ENCODE assay signal across 11 mouse cellular contexts in the genomic region with DNA sequence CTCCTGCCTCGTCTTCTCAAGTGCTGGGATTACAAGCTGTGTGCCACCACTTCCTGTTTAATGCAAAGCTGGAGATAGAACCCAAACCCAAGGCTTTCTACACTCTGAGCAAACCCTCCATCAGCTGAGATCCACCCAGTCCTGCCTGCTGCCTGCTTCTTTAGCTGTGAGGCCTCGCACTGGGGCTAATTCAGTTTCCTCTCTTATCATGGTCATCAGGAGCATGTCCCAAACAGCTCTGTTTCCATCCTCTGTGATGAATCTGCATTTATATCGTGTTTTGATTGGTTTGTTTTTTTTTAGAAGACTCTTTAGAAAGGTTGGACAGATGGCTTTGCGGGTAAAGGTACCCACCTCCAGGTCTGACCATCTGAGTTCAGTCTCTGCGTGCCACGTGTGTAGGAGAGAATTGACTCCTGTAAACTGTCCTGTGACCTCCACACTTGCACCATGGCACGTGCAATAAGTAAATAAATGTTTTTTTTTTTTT. TPM values are rescaled to one million over a fixed set of nuclear protein-coding genes. Genes with fewer than 3 reads are reported as not detected.
DNase-seq lines count a peak whose midpoint lies in the region; ATAC-seq and TF ChIP-seq lines count a peak whose summit lies in the region.
"Had no signal": no experiment of that assay in that cellular context is flagged by ENCODE, and none has a peak within 500 bp of the region (broad histone marks: within the 10 kb centered on the region; RNA-seq: fewer than 3 reads in every experiment).

No protein-coding gene starts in this region.

- no peak for TF ChIP-seq CTCF in gastrocnemius, adult 2 months (IDR thresholded peaks at IDR 0.05)

- no peak overlapping the region for H3K4me3 ChIP-seq in gastrocnemius, adult 2 months
- no peak overlapping the region for H3K4me3 ChIP-seq in lung, embryonic 15.5 days
- H3K4me3 ChIP-seq in embryonic facial prominence, embryonic 10.5 days = no peak overlapping the region
- no peak overlapping the region for H3K4me3 ChIP-seq in macrophage (ENCODE audit: inconsistent target)
- H3K4me3 ChIP-seq: hindbrain, embryonic 15.5 days had no signal

- no peak overlapping the region for H3K4me2 ChIP-seq in lung, embryonic 15.5 days
- H3K4me2 ChIP-seq: hindbrain, embryonic 15.5 days had no signal

- no peak for ATAC-seq in lung, embryonic 15.5 days (ENCODE audit: borderline replicate concordance, extremely low read depth, low FRiP score, low TSS enrichment)
- ATAC-seq: forebrain, embryonic 14.5 days had no signal

- 33% methylated on average over 7 of the region's 7 CpGs for WGBS in lung, embryonic 15.5 days
- whole genome bisulfite sequencing in embryonic facial prominence, embryonic 10.5 days = 64% methylated on average over 7 of the region's 7 CpGs
- WGBS in macrophage (ENCODE audit: missing documents) = 32% methylated on average over 7 of the region's 7 CpGs

- peaks cover 41% of the 10 kb centered on the region for H3K4me1 ChIP-seq in lung, embryonic 15.5 days
- H3K4me1 ChIP-seq in embryonic facial prominence, embryonic 10.5 days = peaks cover 50% of the 10 kb centered on the region

- H3K9me3 ChIP-seq in lung, embryonic 15.5 days = no peaks in the 10 kb centered on the region
- no peaks in the 10 kb centered on the region for H3K9me3 ChIP-seq in embryonic facial prominence, embryonic 10.5 days
- H3K9me3 ChIP-seq: hindbrain, embryonic 15.5 days had no signal

- H3K36me3 ChIP-seq in lung, embryonic 15.5 days = no peaks in the 10 kb centered on the region
- no peaks in the 10 kb centered on the region for H3K36me3 ChIP-seq in embryonic facial prominence, embryonic 10.5 days (replicated peaks)
- H3K36me3 ChIP-seq in macrophage (ENCODE audit: inconsistent target) = no peaks in the 10 kb centered on the region
- H3K36me3 ChIP-seq: hindbrain, embryonic 15.5 days had no signal

- H3K27ac ChIP-seq in gastrocnemius, adult 2 months = peak overlapping the region; percentile 40; the same call in 1 of the 2 replicates
- peak overlapping the region; percentile 48 for H3K27ac ChIP-seq in lung, embryonic 15.5 days
- peak overlapping the region; percentile 62 for H3K27ac ChIP-seq in embryonic facial prominence, embryonic 10.5 days (replicated peaks)
- H3K27ac ChIP-seq in macrophage = peak overlapping the region; percentile 82
- H3K27ac ChIP-seq: hindbrain, embryonic 15.5 days had no signal

- intact Hi-C loops in gastrocnemius, adult 2 months (cut with DNase I) = no loop called here
- intact Hi-C loops in left cerebral cortex, postnatal 25 days (cut with DNase I) = no loop called here

- no peaks in the 10 kb centered on the region for H3K27me3 ChIP-seq in lung, embryonic 15.5 days
- no peaks in the 10 kb centered on the region for H3K27me3 ChIP-seq in embryonic facial prominence, embryonic 10.5 days (replicated peaks; ENCODE audit: low read depth, poor library complexity, severe bottlenecking)
- H3K27me3 ChIP-seq: hindbrain, embryonic 15.5 days had no signal

- DNase-seq in gastrocnemius, adult 2 months = no peak
- no peak for DNase-seq in gastrocnemius, postnatal 10 days
- DNase-seq in lung, postnatal 4 days = no peak
- DNase-seq in embryonic facial prominence, embryonic 10.5 days (ENCODE audit: low spot score) = no peak
- DNase-seq in left cerebral cortex, postnatal 25 days (ENCODE audit: low spot score in 2 of 2) = no peak
- DNase-seq in testis, postnatal 14 days (ENCODE audit: low spot score) = no peak
- DNase-seq: cerebellum, postnatal 14 days had no signal

- no peak overlapping the region for H3K9ac ChIP-seq in lung, embryonic 15.5 days
- H3K9ac ChIP-seq: hindbrain, embryonic 15.5 days had no signal

- H3K79me2 ChIP-seq in macrophage (ENCODE audit: inconsistent target) = no peaks in the 10 kb centered on the region

RNA-seq across cellular contexts. Expression of a gene that starts 27.8 kb away (rescaled TPM):
- 1 to 10 TPM; 5.6 to 8.1 TPM for total RNA-seq in gastrocnemius, adult 2 months (2021)
- total RNA-seq in gastrocnemius, postnatal 10 days (2021) = 10 to 100 TPM; 10.0 to 12.5 TPM
- polyA plus RNA-seq in lung, embryonic 15.5 days (2015; fragmentation: Nextera tagmentation; extraction: Ambion mirVana) = 5.0 and 5.1 TPM in 2 replicates
- 3.9 and 4.2 TPM in 2 replicates for polyA plus RNA-seq in embryonic facial prominence, embryonic 10.5 days (2016; fragmentation: Nextera tagmentation; extraction: Ambion mirVana)
- 10 to 100 TPM; 28.8 to 85.5 (median 55.0) TPM for total RNA-seq in macrophage (2018; cell fraction: chromatin; rRNA removed)
- 10 to 100 TPM in 25 of 26 experiments, 1 to 10 TPM in 1; 8.5 to 44.7 (median 31.6) TPM for total RNA-seq in macrophage (2018; cell fraction: cytosol; rRNA removed)
- 100 to 1,000 TPM in 1 of 26 experiments, 10 to 100 TPM in 25; 26.3 to 107 (median 56.6) TPM for total RNA-seq in macrophage (2018; cell fraction: nucleus; rRNA removed)
- 14.1 to 29.4 TPM (median 16.9 TPM) in 3 replicates for polyA plus RNA-seq in macrophage (2018)
- 1 to 10 TPM; 2.4 to 3.0 TPM for total RNA-seq in left cerebral cortex, postnatal 25 days (2021)
